Comparison of ENCODE assay signal across 9 mouse cellular contexts in the genomic region with DNA sequence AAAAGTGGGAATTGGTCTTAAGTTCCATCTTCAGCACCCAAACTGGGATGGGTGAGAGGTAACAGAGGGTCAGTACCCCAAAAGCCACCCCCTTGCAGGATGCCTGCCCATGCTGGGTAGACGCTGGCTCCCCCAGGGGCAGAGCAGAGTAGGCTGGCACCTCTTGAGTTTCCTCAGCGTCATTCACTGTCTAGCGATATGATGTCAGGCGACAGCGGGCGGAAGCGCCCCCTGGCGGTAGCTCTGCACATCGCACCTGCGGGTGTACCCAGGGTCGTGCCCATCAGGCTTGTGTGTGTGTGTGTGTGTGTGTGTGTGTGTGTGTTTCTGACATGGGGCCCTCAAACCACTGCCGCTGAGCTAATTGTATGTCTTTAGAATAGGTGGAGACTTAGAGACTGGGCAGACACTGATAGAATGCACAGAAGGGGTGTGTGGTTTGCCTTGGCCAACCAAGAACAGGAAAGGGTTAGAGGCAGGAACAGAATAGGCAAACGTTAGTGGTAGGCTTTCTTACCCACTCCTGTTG. TPM values are rescaled to one million over a fixed set of nuclear protein-coding genes. Genes with fewer than 3 reads are reported as not detected.
DNase-seq lines count a peak whose midpoint lies in the region; ATAC-seq lines count a peak whose summit lies in the region.
"Had no signal": no experiment of that assay in that cellular context is flagged by ENCODE, and none has a peak within 500 bp of the region (broad histone marks: within the 10 kb centered on the region; RNA-seq: fewer than 3 reads in every experiment).

No protein-coding gene starts in this region.

- no peaks in the 10 kb centered on the region for H3K27me3 ChIP-seq in limb, embryonic 15.5 days
- H3K27me3 ChIP-seq in midbrain, embryonic 16.5 days (ENCODE audit: control insufficient read depth, insufficient read depth, low read depth, low read length), result no peaks in the 10 kb centered on the region
- no peaks in the 10 kb centered on the region for H3K27me3 ChIP-seq in splenic B cell, adult 2 months (ENCODE audit: control insufficient read depth, insufficient read depth, low read length, poor library complexity, severe bottlenecking)
- H3K27me3 ChIP-seq: embryonic facial prominence, embryonic 12.5 days had no signal

- H3K4me2 ChIP-seq in limb, embryonic 15.5 days, result no peak overlapping the region
- no peak overlapping the region for H3K4me2 ChIP-seq in midbrain, embryonic 16.5 days (ENCODE audit: low read length)
- H3K4me2 ChIP-seq: embryonic facial prominence, embryonic 12.5 days had no signal

- no peaks in the 10 kb centered on the region for H3K9me3 ChIP-seq in limb, embryonic 15.5 days
- no peaks in the 10 kb centered on the region for H3K9me3 ChIP-seq in midbrain, embryonic 16.5 days (replicated peaks; ENCODE audit: control insufficient read depth, low read length, poor library complexity, severe bottlenecking)
- H3K9me3 ChIP-seq: embryonic facial prominence, embryonic 12.5 days had no signal

- DNase-seq in 3T3-L1 (ENCODE audit: low read depth, low spot score), result peak; percentile 72
- peak; percentile 82 for DNase-seq in embryo, embryonic 10.5 days (ENCODE audit: low spot score)
- peak; percentile 78 to 79 for DNase-seq in gastrocnemius, postnatal 36 days
- DNase-seq in kidney, adult 11 months, result peak; percentile 69
- DNase-seq in splenic B cell, adult 2 months (ENCODE audit: low read depth, low spot score), result peak; percentile 95

- ATAC-seq in activated CD4-positive, CD25-positive, alpha-beta regulatory T cell, adult 4 months, result peak; percentile 94
- 0 out of 2 replicates have a peak, but pooled peaks have one; percentile 62 for ATAC-seq in limb, embryonic 15.5 days (ENCODE audit: insufficient number of reproducible peaks, low FRiP score, low TSS enrichment, low read depth)
- peak; percentile 84 for ATAC-seq in midbrain, embryonic 16.5 days

- H3K27ac ChIP-seq in limb, embryonic 15.5 days, result no peak overlapping the region
- H3K27ac ChIP-seq in midbrain, embryonic 16.5 days (ENCODE audit: low read length), result no peak overlapping the region
- H3K27ac ChIP-seq: embryonic facial prominence, embryonic 12.5 days had no signal

- H3K4me1 ChIP-seq in limb, embryonic 15.5 days, result peaks cover 5% of the 10 kb centered on the region
- H3K4me1 ChIP-seq in midbrain, embryonic 16.5 days (ENCODE audit: control insufficient read depth, insufficient read depth, low read length), result no peaks in the 10 kb centered on the region
- H3K4me1 ChIP-seq: embryonic facial prominence, embryonic 12.5 days had no signal

- WGBS in limb, embryonic 15.5 days, result 3% methylated on average over 13 of the region's 13 CpGs
- WGBS in midbrain, embryonic 16.5 days, result 4% methylated on average over 13 of the region's 13 CpGs

- H3K4me3 ChIP-seq in limb, embryonic 15.5 days, result no peak overlapping the region
- no peak overlapping the region for H3K4me3 ChIP-seq in midbrain, embryonic 16.5 days (ENCODE audit: low read depth, low read length)
- H3K4me3 ChIP-seq: embryonic facial prominence, embryonic 12.5 days had no signal

- H3K36me3 ChIP-seq in limb, embryonic 15.5 days, result no peaks in the 10 kb centered on the region
- H3K36me3 ChIP-seq in midbrain, embryonic 16.5 days (ENCODE audit: control insufficient read depth, insufficient read depth, low read length), result no peaks in the 10 kb centered on the region
- H3K36me3 ChIP-seq in splenic B cell, adult 2 months (ENCODE audit: control insufficient read depth, insufficient read depth, low read length, poor library complexity, severe bottlenecking), result no peaks in the 10 kb centered on the region
- H3K36me3 ChIP-seq: embryonic facial prominence, embryonic 12.5 days had no signal

- intact Hi-C loops in gastrocnemius, postnatal 36 days (cut with DNase I), result loop anchor here (1.0 to 10.0 kb wide), 3 partner anchors 40 to 325 kb away; no protein-coding TSS in a partner anchor

- no peak overlapping the region for H3K9ac ChIP-seq in limb, embryonic 15.5 days
- no peak overlapping the region for H3K9ac ChIP-seq in midbrain, embryonic 16.5 days (ENCODE audit: low read depth, low read length)
- H3K9ac ChIP-seq: embryonic facial prominence, embryonic 12.5 days had no signal

RNA-seq across cellular contexts. Expression of a gene that starts 8.7 kb away (rescaled TPM):
- 1 to 10 TPM in 1 of 2 experiments, under 1 TPM in 1; 0.32 to 2.6 TPM for polyA plus RNA-seq in activated CD4-positive, CD25-positive, alpha-beta regulatory T cell, adult 4 months (2017; shearing (Covaris generic))
- 100 to 1,000 TPM; 115 to 129 TPM for total RNA-seq in gastrocnemius, postnatal 36 days (2021)
- 20.5 and 25.0 TPM in 2 replicates for polyA plus RNA-seq in limb, embryonic 15.5 days (2015; fragmentation: Nextera tagmentation; extraction: Ambion mirVana)
- 0.37 and 0.60 TPM in 2 replicates for polyA plus RNA-seq in midbrain, embryonic 16.5 days (2015; fragmentation: Nextera tagmentation; extraction: Ambion mirVana)

RNA-seq across cellular contexts. Expression of a gene that starts 9.7 kb away (rescaled TPM):
- polyA plus RNA-seq in activated CD4-positive, CD25-positive, alpha-beta regulatory T cell, adult 4 months (2017; shearing (Covaris generic)), result 10 to 100 TPM; 12.6 to 13.5 TPM
- total RNA-seq in gastrocnemius, postnatal 36 days (2021), result 10 to 100 TPM; 14.9 to 15.6 TPM
- 36.2 and 40.1 TPM in 2 replicates for polyA plus RNA-seq in limb, embryonic 15.5 days (2015; fragmentation: Nextera tagmentation; extraction: Ambion mirVana)
- polyA plus RNA-seq in midbrain, embryonic 16.5 days (2015; fragmentation: Nextera tagmentation; extraction: Ambion mirVana), result 29.7 and 30.3 TPM in 2 replicates

RNA-seq across cellular contexts. Expression of a gene that starts 18.7 kb away (rescaled TPM):
- polyA plus RNA-seq in activated CD4-positive, CD25-positive, alpha-beta regulatory T cell, adult 4 months (2017; shearing (Covaris generic)), result not detected
- 10 to 100 TPM in 1 of 2 experiments, 1 to 10 TPM in 1; 6.3 to 11.4 TPM for total RNA-seq in gastrocnemius, postnatal 36 days (2021)
- polyA plus RNA-seq in limb, embryonic 15.5 days (2015; fragmentation: Nextera tagmentation; extraction: Ambion mirVana), result 3.9 and 9.4 TPM in 2 replicates
- polyA plus RNA-seq in midbrain, embryonic 16.5 days (2015; fragmentation: Nextera tagmentation; extraction: Ambion mirVana), result 7.7 and 9.2 TPM in 2 replicates

RNA-seq across cellular contexts. Expression of a gene that starts 48.1 kb away (rescaled TPM):
- polyA plus RNA-seq in activated CD4-positive, CD25-positive, alpha-beta regulatory T cell, adult 4 months (2017; shearing (Covaris generic)), result 100 to 1,000 TPM; 308 to 398 TPM
- total RNA-seq in gastrocnemius, postnatal 36 days (2021), result 100 to 1,000 TPM; 160 to 167 TPM
- 289 and 315 TPM in 2 replicates for polyA plus RNA-seq in limb, embryonic 15.5 days (2015; fragmentation: Nextera tagmentation; extraction: Ambion mirVana)
- 321 and 344 TPM in 2 replicates for polyA plus RNA-seq in midbrain, embryonic 16.5 days (2015; fragmentation: Nextera tagmentation; extraction: Ambion mirVana)
